Mouse (Mus musculus): ENCODE data around the gene Lrrc71. TPM values are rescaled to one million over a fixed set of nuclear protein-coding genes. Genes with fewer than 3 reads are reported as not detected.

Gene Lrrc71
- polyA plus RNA-seq, 1 experiment from 2014 or later: 0.44 TPM

Other genes with a start within 250 kb of the Lrrc71 start
- 9.2 and 10.7 TPM in 2 replicates for gene Etv3, start 223.2 kb downstream of the Lrrc71 start, polyA plus RNA-seq (2015; fragmentation: Nextera tagmentation; extraction: Ambion mirVana)
- 19.5 and 19.6 TPM in 2 replicates for gene Arhgef11, start 131.1 kb downstream of the Lrrc71 start, polyA plus RNA-seq (2015; fragmentation: Nextera tagmentation; extraction: Ambion mirVana)
- gene Ntrk1, start 46.5 kb upstream of the Lrrc71 start, polyA plus RNA-seq (2015; fragmentation: Nextera tagmentation; extraction: Ambion mirVana): 41.2 and 50.1 TPM in 2 replicates
- 1.1 and 2.0 TPM in 2 replicates for gene Insrr, start 48.3 kb upstream of the Lrrc71 start, polyA plus RNA-seq (2015; fragmentation: Nextera tagmentation; extraction: Ambion mirVana)
- 9.1 and 13.4 TPM in 2 replicates for gene Pear1, start 75.7 kb upstream of the Lrrc71 start, polyA plus RNA-seq (2015; fragmentation: Nextera tagmentation; extraction: Ambion mirVana)
- 5.0 TPM in 1 of 2 replicates, not detected in the other for gene Sh2d2a, start 98.1 kb upstream of the Lrrc71 start, polyA plus RNA-seq (2015; fragmentation: Nextera tagmentation; extraction: Ambion mirVana)
- gene Prcc, start 137.0 kb upstream of the Lrrc71 start, polyA plus RNA-seq (2015; fragmentation: Nextera tagmentation; extraction: Ambion mirVana): 16.2 and 17.5 TPM in 2 replicates
- 137 and 160 TPM in 2 replicates for gene Hdgf, start 157.7 kb upstream of the Lrrc71 start, polyA plus RNA-seq (2015; fragmentation: Nextera tagmentation; extraction: Ambion mirVana)
- 51.0 and 59.5 TPM in 2 replicates for gene Mrpl24, start 170.9 kb upstream of the Lrrc71 start, polyA plus RNA-seq (2015; fragmentation: Nextera tagmentation; extraction: Ambion mirVana)
- gene Isg20l2, start 181.7 kb upstream of the Lrrc71 start, polyA plus RNA-seq (2015; fragmentation: Nextera tagmentation; extraction: Ambion mirVana): 21.6 and 31.7 TPM in 2 replicates
- 19.3 and 19.7 TPM in 2 replicates for gene Rrnad1, start 182.1 kb upstream of the Lrrc71 start, polyA plus RNA-seq (2015; fragmentation: Nextera tagmentation; extraction: Ambion mirVana)
- 81.1 and 86.0 TPM in 2 replicates for gene Crabp2, start 200.0 kb upstream of the Lrrc71 start, polyA plus RNA-seq (2015; fragmentation: Nextera tagmentation; extraction: Ambion mirVana)
- gene Nes, start 222.5 kb upstream of the Lrrc71 start, polyA plus RNA-seq (2015; fragmentation: Nextera tagmentation; extraction: Ambion mirVana): 22.5 and 22.8 TPM in 2 replicates